Mouse (Mus musculus) left cerebral cortex, adult 11 months (tissue): ENCODE measurements around the gene Hoxc10.

Source experiments
- DNase-seq: peaks from one replicate; pipeline ENCODE4 v3.0.0; 2022; ENCODE audit warnings: low spot score

The Hoxc10 gene

DNA sequence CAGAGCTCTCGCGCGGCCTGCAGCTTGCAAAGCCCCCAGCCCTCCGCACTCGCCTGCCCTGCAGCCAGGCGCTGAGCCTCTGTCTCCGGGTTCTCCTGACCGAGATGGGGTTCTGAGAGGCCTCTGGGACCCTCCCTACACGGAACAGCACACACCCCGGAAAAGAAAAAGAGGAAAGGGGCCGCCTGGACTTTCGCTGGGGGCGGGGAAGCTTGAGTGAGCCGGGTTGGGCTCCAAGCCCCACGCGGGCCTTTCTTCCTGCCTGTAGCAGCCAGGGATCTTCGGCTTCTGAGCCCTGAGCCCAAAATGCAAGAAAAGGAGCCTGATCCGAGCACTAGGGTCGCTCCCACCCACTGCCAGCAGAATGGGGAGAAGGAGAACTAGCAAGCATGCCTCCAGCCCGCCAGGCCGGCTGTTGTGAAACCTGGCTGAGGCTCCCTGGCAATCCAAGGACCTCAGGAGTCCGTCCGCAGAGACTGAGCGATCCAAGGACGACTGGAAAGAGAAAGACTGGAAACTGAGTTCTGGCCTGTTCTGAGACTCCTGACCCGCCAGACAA is 45.4 kb downstream of the Hoxc10 start:
- no peak for DNase-seq

DNA sequence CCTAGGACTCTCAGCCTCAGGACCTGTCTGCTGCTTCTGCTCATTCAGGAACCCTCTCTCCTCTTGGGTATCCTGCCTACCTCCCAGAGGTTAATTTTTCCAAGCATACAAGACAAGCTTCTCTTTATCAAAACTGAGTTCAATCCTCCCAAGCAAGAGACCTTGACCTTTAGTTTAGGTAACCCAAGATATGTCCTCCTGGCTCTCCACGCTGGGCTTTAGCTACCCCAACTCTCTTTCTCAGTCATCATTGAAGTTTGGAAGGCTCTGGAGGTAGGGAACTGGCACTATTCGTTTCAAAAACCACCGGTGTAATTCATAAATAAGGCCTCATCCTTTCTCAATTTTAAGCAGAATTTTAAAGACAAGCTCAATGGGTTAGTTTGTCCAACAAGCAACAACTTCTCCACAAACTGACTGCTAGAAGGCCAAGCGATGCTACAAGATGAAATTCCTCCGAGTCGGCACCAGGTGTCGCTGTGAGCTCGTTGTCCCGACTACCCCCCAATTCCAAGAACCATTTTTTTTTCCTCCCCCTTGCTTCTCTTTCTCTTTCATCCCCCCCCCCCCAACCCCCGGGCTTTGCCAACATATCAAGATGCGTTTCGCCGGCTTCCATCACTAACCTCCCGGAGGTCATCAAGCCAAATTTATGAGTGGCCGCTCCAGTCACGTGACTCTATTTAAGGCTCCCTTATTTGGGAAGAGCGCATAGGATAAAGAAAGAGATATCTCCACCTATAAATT is 46.8 kb downstream of the Hoxc10 start:
- DNase-seq, result no peak

- no peak for DNase-seq
Measured at GRCm38 (mm10) chr15:103014166-103015008, 47.8 kb downstream of the Hoxc10 start.

DNA sequence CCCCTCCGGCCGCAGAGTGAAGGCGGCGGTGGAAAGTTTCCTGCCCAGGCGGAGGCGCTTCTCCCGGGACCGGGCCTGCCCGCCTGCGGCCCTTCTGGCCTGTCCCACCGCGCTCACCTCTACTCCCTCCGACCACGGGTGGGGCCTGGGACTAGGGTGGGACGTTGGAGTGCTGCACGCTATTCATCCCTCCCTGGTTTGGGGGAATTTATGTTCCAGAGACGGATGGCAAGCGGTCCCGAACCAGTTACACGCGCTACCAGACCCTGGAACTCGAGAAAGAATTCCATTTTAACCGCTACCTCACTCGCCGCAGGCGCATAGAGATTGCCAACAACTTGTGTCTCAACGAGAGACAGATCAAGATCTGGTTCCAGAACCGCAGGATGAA is 48.4 kb downstream of the Hoxc10 start:
- no peak for DNase-seq

GRCm38 (mm10) chr15:103015406-103016166 is 49.0 kb downstream of the Hoxc10 start:
- DNase-seq, result no peak

DNA sequence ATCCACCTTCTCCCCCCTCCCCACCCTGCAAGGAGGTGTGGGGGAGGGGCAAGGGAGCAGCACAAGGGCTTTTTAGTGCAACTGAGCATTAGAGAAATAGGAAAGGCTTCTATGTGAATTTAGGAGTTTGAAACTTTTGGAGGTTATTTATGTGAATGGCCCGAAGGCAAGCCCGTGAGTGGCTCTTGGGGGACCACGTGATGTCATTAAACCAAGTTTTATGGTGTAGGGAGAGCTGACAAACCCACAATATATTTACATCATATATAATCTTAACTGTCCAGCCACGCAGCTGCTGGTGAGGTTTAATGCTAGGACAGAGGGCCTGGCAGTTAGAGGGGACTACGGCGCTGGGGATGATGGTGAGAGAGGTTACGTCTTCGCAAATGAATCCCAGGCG is 52.0 kb downstream of the Hoxc10 start, which contains the start of gene Hoxc4:
Hoxc4 (plus strand) TSS at position 299 of the 400 bp plus-strand sequence.
- DNase-seq, result no peak

DNA sequence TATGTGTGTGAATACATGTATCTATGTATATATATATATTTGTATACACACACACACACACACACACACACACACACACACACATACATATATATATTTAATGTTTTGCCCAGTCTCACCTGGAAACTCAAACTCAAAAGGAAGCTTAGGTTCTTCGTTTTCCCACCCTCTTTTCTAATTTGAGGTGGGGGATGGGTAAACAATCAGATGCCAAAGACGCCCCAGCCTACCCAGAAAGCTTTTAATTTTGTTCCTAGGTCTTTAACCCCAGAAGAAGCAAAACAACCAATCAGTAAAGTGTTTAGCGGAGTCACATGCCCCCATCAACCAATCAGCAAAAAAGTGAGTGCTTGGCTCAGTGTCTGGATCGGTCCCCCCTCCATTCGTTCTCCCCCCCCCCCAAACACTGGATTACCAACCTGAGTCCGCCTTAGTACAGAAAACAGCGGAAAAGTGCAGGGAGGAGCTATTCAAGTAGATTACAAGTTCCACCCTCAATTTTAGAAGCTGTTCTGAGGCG is 54.4 kb downstream of the Hoxc10 start:
- DNase-seq, result no peak
